Mouse (Mus musculus) neural tube, embryonic 12.5 days (tissue): ENCODE measurements around the gene Fam173a. TPM values are rescaled to one million over a fixed set of nuclear protein-coding genes. Genes with fewer than 3 reads are reported as not detected.

Source experiments
- ATAC-seq: fragments of 200-750 bp; cut with Nextera tagmentation; 2 replicates; pipeline ENCODE4 v1.8.0; 2017; ENCODE audit warnings: low read depth, mild to moderate bottlenecking, moderate TSS enrichment, moderate library complexity; ENCODE audit not compliant: low FRiP score
- H3K27ac ChIP-seq: fragments of 300-500 bp; sonication (generic); 2 replicates; pipeline ENCODE4 v1.5.1; 2016
- H3K27me3 ChIP-seq: fragments of 300-500 bp; sonication (generic); replicated peaks from 2 replicates; pipeline ENCODE4 v1.6.1; 2016; ENCODE audit warnings: mild to moderate bottlenecking
- H3K36me3 ChIP-seq: fragments of 300-500 bp; sonication (generic); 2 replicates; pipeline ENCODE4 v1.6.1; 2016; ENCODE audit warnings: mild to moderate bottlenecking
- H3K4me1 ChIP-seq: fragments of 300-500 bp; sonication (generic); 2 replicates; pipeline ENCODE4 v1.6.1; 2016
- H3K4me2 ChIP-seq: fragments of 300-500 bp; sonication (generic); replicated peaks from 2 replicates; pipeline ENCODE4 v1.6.1; 2016; ENCODE audit warnings: mild to moderate bottlenecking
- H3K4me3 ChIP-seq: fragments of 300-500 bp; sonication (generic); 2 replicates; pipeline ENCODE4 v1.5.1; 2016
- H3K9ac ChIP-seq: fragments of 300-500 bp; sonication (generic); 2 replicates; pipeline ENCODE4 v1.6.1; 2016; ENCODE audit warnings: mild to moderate bottlenecking
- H3K9me3 ChIP-seq: fragments of 300-500 bp; sonication (generic); 2 replicates; pipeline ENCODE4 v1.6.1; 2016; ENCODE audit warnings: mild to moderate bottlenecking
- WGBS: fragments of 180-500 bp; shearing (Covaris S2); methylation state at CpG from one replicate; pipeline ENCODE4 v1.1.7; 2016; 5-methylcytosine and 5-hydroxymethylcytosine counted together
- polyA plus RNA-seq: library from polyadenylated mRNA; unstranded; fragments of >200 nt; fragmentation: Nextera tagmentation; extraction: Ambion mirVana; gene quantifications from 2 replicates; pipeline ENCODE4 v1.2.1, GENCODE M21; 2016

The Fam173a gene
- polyA plus RNA-seq, 1 experiment from 2014 or later: 75.3 TPM

GRCm38 (mm10) chr17:25833961-25834594 lies 41.4 kb upstream of the Fam173a start:
- peaks cover 82% of the 10 kb centered on the region for H3K4me1 ChIP-seq
- peak overlapping the region; percentile 88 for H3K27ac ChIP-seq
- H3K36me3 ChIP-seq: peaks cover 36% of the 10 kb centered on the region
- no peaks in the 10 kb centered on the region for H3K27me3 ChIP-seq
- no peaks in the 10 kb centered on the region for H3K9me3 ChIP-seq
- no peak for ATAC-seq
- peak overlapping the region; percentile 95 for H3K4me2 ChIP-seq
- peak overlapping the region; percentile 92 for H3K9ac ChIP-seq
- 60% methylated on average over 6 of the region's 6 CpGs for WGBS
- peak overlapping the region; percentile 79 for H3K4me3 ChIP-seq

DNA sequence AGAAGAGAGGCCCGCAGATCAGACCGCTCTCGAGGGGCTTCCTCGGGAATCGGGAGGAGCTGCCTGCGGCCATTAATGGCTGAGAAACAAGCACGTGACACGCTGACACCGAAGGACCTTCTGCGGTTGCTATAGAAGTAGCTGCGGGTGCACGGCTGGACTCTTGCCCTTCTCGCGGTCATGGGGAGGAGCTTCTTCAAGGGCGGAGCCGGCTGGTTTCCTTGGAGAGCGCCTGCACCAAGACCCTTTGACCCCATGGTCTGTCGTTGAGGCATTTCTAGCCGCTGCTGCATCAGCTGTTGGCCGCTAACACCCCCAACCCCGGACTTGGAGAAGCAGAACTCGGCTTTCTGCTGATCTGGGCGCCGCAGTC lies 40.6 kb upstream of the Fam173a start, which contains the start of gene Stub1:
Stub1 (minus strand) TSS at position 114 of the 373 bp plus-strand sequence.
- peak within 1 kb of the TSS; percentile 95 for H3K4me2 ChIP-seq
- peak within 1 kb of the TSS; percentile 88 for H3K27ac ChIP-seq
- peak within 1 kb of the TSS; percentile 79 for H3K4me3 ChIP-seq
- H3K27me3 ChIP-seq: no peaks in the 10 kb centered on the region
- H3K9me3 ChIP-seq: no peaks in the 10 kb centered on the region
- peaks cover 32% of the 10 kb centered on the region for H3K36me3 ChIP-seq
- peak within 1 kb of the TSS; percentile 92 for H3K9ac ChIP-seq
- peaks cover 83% of the 10 kb centered on the region for H3K4me1 ChIP-seq
- WGBS: under 1% methylated on average over 24 of the region's 24 CpGs
- ATAC-seq: peak; percentile 50

DNA sequence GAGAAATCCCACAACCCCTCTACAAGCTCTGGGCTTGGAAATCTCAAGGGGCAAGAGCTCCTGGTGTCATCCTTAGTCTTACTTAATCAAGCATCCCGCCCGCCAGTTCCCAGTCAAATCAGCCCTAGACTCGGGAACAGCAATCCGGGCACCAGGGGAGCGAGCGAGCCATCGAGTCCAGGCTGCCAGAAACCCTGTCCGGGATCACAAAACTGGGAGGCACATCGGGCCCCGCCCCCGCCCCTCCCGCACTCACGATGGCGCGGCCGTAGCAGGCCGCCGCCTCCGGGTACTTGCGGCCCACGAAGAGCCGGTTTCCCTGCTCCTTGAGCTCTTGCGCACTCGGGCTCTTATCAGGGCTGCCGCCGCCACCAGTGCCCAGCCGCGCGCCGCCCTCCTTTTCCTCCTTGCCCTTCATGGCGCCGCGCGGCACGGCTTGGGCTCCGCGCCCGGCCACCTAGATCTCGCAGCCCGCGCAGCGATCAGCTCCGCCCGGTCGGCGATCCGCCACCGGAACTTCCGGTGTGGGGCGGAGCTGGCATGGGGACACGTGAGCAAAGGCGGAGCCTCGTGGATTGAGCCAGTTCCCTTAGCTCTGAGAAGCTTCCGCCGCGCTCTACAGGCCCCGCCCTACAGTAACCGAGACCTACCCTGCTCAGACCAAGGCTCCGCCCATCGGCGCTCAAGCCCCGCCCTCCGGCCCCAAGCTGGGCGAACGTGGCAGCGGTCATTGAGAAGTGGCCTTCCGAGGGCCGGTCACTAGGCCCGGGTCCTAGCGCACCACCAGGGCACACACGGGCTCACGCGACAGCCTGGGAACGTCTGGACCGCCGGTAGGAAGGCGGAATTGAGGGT lies 40.0 kb upstream of the Fam173a start:
- under 1% methylated on average over 77 of the region's 77 CpGs for WGBS
- Histone ChIP-seq H3K4me3 (peak overlapping the region; percentile 79), H3K27me3 (no peaks in the 10 kb centered on the region), H3K9me3 (no peaks in the 10 kb centered on the region), H3K9ac (peak overlapping the region; percentile 92), H3K27ac (peak overlapping the region; percentile 88), H3K4me2 (peak overlapping the region; percentile 95), H3K36me3 (peaks cover 32% of the 10 kb centered on the region), H3K4me1 (peaks cover 82% of the 10 kb centered on the region)
- peak; percentile 90 for ATAC-seq

DNA sequence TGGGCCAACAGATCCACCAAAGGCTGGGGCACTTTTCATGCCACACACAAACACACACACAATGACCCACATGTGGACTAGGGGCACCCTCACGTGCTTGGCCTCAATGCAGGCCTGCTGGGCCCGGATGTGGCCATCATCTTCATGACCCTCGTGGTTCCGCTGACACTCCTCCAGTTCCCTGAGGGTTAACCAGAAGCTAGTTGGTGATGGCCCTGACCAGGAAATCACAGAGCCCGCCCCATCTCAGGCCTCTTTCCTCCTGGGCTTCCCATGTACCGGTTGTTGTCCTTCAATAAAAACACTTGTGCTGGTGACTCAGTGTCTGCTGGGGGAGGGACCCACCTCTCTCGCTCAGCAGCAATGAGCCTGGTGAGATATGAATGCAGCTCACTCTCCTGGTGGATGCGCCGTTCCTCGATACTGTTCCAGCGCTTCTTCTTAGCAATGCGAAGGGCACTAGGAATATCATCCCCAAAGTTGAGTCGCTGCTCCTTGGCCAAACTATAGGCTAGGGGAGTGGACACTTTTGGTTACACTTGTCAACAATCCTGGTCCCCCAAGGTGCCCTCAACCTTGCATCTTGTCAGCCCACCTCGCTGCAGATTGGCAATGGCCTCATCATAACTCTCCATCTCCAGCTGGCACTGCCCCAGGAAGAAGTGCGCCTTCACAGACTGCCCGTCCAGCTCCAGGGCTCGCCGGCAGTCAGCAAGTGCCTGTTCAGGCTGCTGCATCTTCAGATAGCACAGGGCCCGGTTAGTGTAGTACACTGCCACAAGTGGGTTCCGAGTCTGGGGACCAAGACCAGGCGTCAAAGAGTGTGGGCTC lies 39.0 kb upstream of the Fam173a start:
- no peak for ATAC-seq
- H3K4me3 ChIP-seq: peak overlapping the region; percentile 79
- H3K27me3 ChIP-seq: no peaks in the 10 kb centered on the region
- peaks cover 81% of the 10 kb centered on the region for H3K4me1 ChIP-seq
- peaks cover 42% of the 10 kb centered on the region for H3K36me3 ChIP-seq
- H3K9me3 ChIP-seq: no peaks in the 10 kb centered on the region
- peak overlapping the region; percentile 92 for H3K9ac ChIP-seq
- H3K27ac ChIP-seq: no peak overlapping the region; the same call in 1 of the 2 replicates
- WGBS: 67% methylated on average over 21 of the region's 21 CpGs
- peak overlapping the region; percentile 95 for H3K4me2 ChIP-seq

DNA sequence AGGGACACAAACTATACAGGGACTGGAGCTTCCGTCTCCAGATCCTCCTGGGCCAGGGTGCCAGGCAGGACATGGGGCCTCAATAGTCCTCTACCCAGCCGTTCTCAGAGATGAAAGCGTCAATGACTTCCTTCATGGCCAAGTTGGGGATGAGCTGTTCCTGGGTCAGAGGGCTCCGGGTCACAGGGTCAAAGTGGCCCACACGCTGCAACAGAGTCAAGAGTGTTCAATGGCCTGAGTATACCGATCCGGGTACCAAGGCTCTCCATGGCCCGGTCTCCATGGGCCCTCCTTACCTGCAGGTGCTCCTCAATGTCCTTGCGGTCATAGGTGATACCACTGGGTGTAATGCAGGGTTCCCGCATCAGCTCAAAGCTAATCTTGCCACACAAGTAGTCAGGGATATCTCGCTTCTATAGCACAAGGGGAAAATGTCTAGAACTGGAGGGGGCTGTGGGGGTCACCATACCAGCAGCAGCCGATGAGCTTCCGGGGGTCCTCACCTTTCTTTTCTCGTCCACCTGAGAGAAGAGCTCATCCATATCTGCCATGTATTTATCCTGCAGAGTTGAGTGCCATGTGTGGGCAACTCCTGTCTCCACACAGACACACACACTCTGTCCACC lies 38.2 kb upstream of the Fam173a start:
- ATAC-seq: no peak
- H3K9me3 ChIP-seq: no peaks in the 10 kb centered on the region
- no peak overlapping the region for H3K27ac ChIP-seq
- H3K27me3 ChIP-seq: no peaks in the 10 kb centered on the region
- H3K4me2 ChIP-seq: peak overlapping the region; percentile 95
- H3K36me3 ChIP-seq: peaks cover 49% of the 10 kb centered on the region
- H3K9ac ChIP-seq: no peak overlapping the region
- WGBS: 89% methylated on average over 14 of the region's 14 CpGs
- H3K4me3 ChIP-seq: no peak overlapping the region
- H3K4me1 ChIP-seq: peaks cover 81% of the 10 kb centered on the region

GRCm38 (mm10) chr17:25830200-25830753 lies 37.6 kb upstream of the Fam173a start:
- peaks cover 80% of the 10 kb centered on the region for H3K4me1 ChIP-seq
- no peaks in the 10 kb centered on the region for H3K9me3 ChIP-seq
- no peak for ATAC-seq
- 0 out of 2 replicates have a peak overlapping the region, but pooled peaks have one; percentile 75 for H3K9ac ChIP-seq
- H3K27me3 ChIP-seq: no peaks in the 10 kb centered on the region
- H3K27ac ChIP-seq: no peak overlapping the region
- peak overlapping the region; percentile 95 for H3K4me2 ChIP-seq
- H3K36me3 ChIP-seq: peaks cover 51% of the 10 kb centered on the region
- H3K4me3 ChIP-seq: peak overlapping the region; percentile 56; the same call in 1 of the 2 replicates
- WGBS: 85% methylated on average over 4 of the region's 4 CpGs

DNA sequence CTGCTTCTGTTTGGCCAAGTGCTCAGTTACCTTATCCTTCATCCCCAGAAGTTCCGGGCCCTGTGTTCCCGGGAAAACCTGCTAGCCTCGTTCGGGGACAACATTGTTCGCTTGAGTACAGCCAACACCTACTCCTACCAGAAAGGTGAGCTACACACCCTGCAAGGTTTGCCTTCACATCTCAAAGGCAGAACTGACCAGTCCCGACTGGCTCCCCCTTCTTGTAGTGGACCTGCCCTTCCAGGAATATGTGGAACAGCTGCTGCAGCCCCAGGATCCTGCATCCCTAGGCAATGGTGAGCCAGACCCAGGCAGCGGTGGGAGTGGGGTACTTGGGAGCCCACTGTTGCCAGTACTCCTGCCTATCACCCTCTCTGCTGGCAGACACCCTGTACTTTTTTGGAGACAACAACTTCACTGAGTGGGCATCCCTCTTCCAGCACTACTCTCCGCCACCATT lies 36.9 kb upstream of the Fam173a start:
- Histone ChIP-seq H3K9me3 (no peaks in the 10 kb centered on the region), H3K4me3 (peak overlapping the region; percentile 56), H3K4me1 (peaks cover 80% of the 10 kb centered on the region), H3K27ac (peak overlapping the region; percentile 65), H3K36me3 (peaks cover 46% of the 10 kb centered on the region), H3K4me2 (peak overlapping the region; percentile 95), H3K27me3 (no peaks in the 10 kb centered on the region), H3K9ac (peak overlapping the region; percentile 75)
- WGBS: 47% methylated on average over 8 of the region's 8 CpGs
- no peak for ATAC-seq

- Histone ChIP-seq H3K4me3 (peak within 1 kb of the TSS; percentile 56), H3K27ac (peak within 1 kb of the TSS; percentile 65), H3K9me3 (no peaks in the 10 kb centered on the region), H3K27me3 (no peaks in the 10 kb centered on the region), H3K4me2 (peak within 1 kb of the TSS; percentile 95), H3K4me1 (peaks cover 80% of the 10 kb centered on the region), H3K9ac (peak within 1 kb of the TSS; percentile 75), H3K36me3 (peaks cover 46% of the 10 kb centered on the region)
- peak; percentile 41 for ATAC-seq
- WGBS: 1% methylated on average over 32 of the region's 32 CpGs
Measured at GRCm38 (mm10) chr17:25828712-25829557, 36.2 kb upstream of the Fam173a start, which contains the start of gene Jmjd8. Gene Jmjd8 (plus strand): TSS chr17:25828867.

GRCm38 (mm10) chr17:25828223-25828594 lies 35.5 kb upstream of the Fam173a start:
- H3K36me3 ChIP-seq: peaks cover 46% of the 10 kb centered on the region
- H3K27ac ChIP-seq: no peak overlapping the region
- no peak for ATAC-seq

DNA sequence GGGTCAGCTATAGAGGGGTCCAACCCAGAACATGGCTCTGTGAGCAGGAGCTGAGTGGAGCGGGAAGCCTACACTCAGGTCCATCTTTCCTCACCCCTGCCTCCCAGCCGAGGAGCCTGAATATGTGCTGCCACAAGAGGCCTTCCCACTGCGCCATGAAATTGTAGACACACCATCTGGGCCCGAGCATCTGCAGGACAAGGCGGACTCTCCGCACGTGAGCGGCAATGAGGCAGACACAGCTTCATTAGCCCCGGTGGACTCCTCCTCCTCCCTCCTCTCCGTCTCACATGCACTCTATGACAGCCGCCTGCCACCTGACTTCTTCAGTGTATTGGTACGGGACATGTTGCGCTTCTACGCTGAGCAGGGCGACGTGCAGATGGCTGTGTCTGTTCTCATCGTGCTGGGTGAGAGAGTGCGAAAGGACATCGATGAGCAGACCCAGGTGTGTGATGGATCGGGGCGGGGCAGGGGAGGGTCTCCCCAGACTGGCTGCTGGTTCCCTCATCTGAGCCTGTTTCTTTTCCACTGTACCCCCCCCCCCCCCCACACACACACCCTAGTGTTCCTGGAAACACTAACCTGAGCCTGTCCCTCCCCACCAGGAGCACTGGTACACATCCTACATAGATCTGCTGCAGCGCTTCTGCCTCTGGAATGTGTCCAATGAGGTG lies 35.0 kb upstream of the Fam173a start:
- Histone ChIP-seq H3K4me2 (peak overlapping the region; percentile 95; the same call in 1 of the 2 replicates), H3K9ac (no peak overlapping the region), H3K27me3 (no peaks in the 10 kb centered on the region), H3K4me1 (peaks cover 75% of the 10 kb centered on the region), H3K4me3 (no peak overlapping the region), H3K27ac (no peak overlapping the region), H3K36me3 (peaks cover 46% of the 10 kb centered on the region), H3K9me3 (no peaks in the 10 kb centered on the region)
- 91% methylated on average over 22 of the region's 22 CpGs for WGBS
- ATAC-seq: no peak

More at GRCm38 (mm10) chr17:25828223-25828594, 35.5 kb upstream of the Fam173a start:
- H3K4me1 ChIP-seq: peaks cover 75% of the 10 kb centered on the region
- H3K9ac ChIP-seq: 0 out of 2 replicates have a peak overlapping the region, but pooled peaks have one; percentile 5
- 84% methylated on average over 8 of the region's 8 CpGs for WGBS
- peak overlapping the region; percentile 56 for H3K4me3 ChIP-seq
- peak overlapping the region; percentile 95 for H3K4me2 ChIP-seq
- no peaks in the 10 kb centered on the region for H3K27me3 ChIP-seq
- no peaks in the 10 kb centered on the region for H3K9me3 ChIP-seq
